Mouse (Mus musculus): ENCODE results near the gene Mgme1.

DNA sequence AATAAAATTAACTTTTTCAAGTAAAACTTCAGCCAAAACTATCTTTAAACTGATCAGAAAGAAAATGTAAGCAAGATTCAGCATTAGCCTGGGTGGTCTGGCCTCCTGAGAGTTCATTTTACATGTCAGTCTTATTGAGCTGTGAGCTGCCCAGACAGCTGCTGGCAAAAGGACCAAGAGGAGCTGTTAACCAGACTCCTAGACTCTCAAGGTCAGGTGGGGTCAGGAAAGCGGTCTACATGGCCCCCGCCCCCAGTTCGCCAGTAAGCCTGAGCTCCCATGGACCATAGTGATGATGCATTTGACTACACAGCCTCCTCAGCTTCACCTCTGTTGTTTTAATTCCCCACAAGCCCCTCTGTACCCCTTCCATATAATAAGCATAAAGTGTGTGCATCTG is 34.7 kb upstream of the Mgme1 start:
- TF ChIP-seq CTCF (IDR thresholded peaks at IDR 0.05; ENCODE audit: low read depth) (no peak), EP300 (IDR thresholded peaks at IDR 0.05; ENCODE audit: low read depth) (no peak)

Data from liver, embryonic 14.5 days (tissue).